Mouse (Mus musculus): ENCODE measurements around the gene Gm28230.

DNA sequence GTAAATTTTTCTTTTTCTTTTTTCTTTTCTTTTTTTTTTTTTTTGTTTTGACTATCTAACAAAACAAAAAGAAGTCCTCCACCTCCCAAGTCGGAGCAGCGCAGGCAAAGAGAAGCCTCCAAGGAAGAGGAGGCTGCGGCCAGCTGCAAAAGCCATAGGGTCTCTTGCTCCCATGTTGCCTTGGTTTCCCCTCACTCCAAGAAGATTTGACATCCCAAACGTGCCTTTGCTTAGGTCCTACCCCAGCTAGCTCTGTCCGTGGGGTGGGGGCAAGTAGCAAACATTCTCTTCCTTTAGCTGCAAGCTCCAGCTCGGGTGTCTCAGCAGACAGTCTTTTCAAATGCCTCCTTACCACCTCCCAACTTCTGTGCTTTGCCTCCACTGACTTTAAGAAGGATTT, 7.2 kb downstream of the Gm28230 start:
- no peak for TF ChIP-seq CTCF (IDR thresholded peaks at IDR 0.05; ENCODE audit: insufficient read depth, low read length)
- TF ChIP-seq POLR2A (IDR thresholded peaks at IDR 0.05; ENCODE audit: borderline replicate concordance, extremely low read depth, low read depth, low read length): no peak

Data from lung, adult 2 months (tissue).